Mouse (Mus musculus): ENCODE data around the gene Gm19426. TPM values are rescaled to one million over a fixed set of nuclear protein-coding genes. Genes with fewer than 3 reads are reported as not detected.

Gm19426 gene
- total RNA-seq, 2 experiments from 2014 or later: 0.54 to 0.95 TPM

- no peak for DNase-seq
Observed at GRCm38 (mm10) chr2:84721182-84721581, 22.3 kb downstream of the Gm19426 start.

GRCm38 (mm10) chr2:84720718-84721117, 22.7 kb downstream of the Gm19426 start:
- no peak for DNase-seq

- DNase-seq: no peak
Observed at GRCm38 (mm10) chr2:84717357-84717756, 26.1 kb downstream of the Gm19426 start.

GRCm38 (mm10) chr2:84716423-84717355, 26.8 kb downstream of the Gm19426 start:
- DNase-seq: no peak

GRCm38 (mm10) chr2:84715562-84716361, 27.7 kb downstream of the Gm19426 start:
- DNase-seq: peak; percentile 87

- peak; percentile 99 for DNase-seq
Observed at GRCm38 (mm10) chr2:84714811-84715561, 28.5 kb downstream of the Gm19426 start, which contains the start of gene Zdhhc5. Zdhhc5 (minus strand) TSS chr2:84715180.

- no peak for DNase-seq
Observed at GRCm38 (mm10) chr2:84714422-84714810, 29.0 kb downstream of the Gm19426 start.

GRCm38 (mm10) chr2:84711898-84712297, 31.6 kb downstream of the Gm19426 start:
- no peak for DNase-seq

- no peak for DNase-seq
Observed at GRCm38 (mm10) chr2:84707523-84707922, 35.9 kb downstream of the Gm19426 start.

- no peak for DNase-seq
Observed at GRCm38 (mm10) chr2:84705295-84705694, 38.2 kb downstream of the Gm19426 start.

GRCm38 (mm10) chr2:84704329-84704728, 39.1 kb downstream of the Gm19426 start:
- DNase-seq: no peak

- DNase-seq: no peak
Observed at GRCm38 (mm10) chr2:84703497-84703896, 40.0 kb downstream of the Gm19426 start.

GRCm38 (mm10) chr2:84695007-84695695, 48.3 kb downstream of the Gm19426 start:
- DNase-seq: no peak

Small RNA genes within 50 kb of the gene (microRNA-seq; reads per million reads assigned to microRNA genes)
- 3,613 to 5,706 reads per million in 2 experiments for gene Mir130a (ENCODE audit: borderline replicate concordance in 2 of 2)

Other genes starting within 250 kb of the Gm19426 start
- 10 to 100 TPM; 29.6 to 31.2 TPM for gene Ctnnd1, start 92.9 kb downstream of the Gm19426 start, total RNA-seq (2021)
- gene Btbd18, start 84.6 kb downstream of the Gm19426 start, total RNA-seq (2021): not detected
- 10 to 100 TPM in 1 of 2 experiments, 1 to 10 TPM in 1; 9.7 to 11.9 TPM for gene Selenoh, start 72.9 kb downstream of the Gm19426 start, total RNA-seq (2021)
- 1 to 10 TPM in 1 of 2 experiments, under 1 TPM in 1; 0.94 to 3.4 TPM for gene Gm28635, start 65.6 kb downstream of the Gm19426 start, total RNA-seq (2021)
- 1 to 10 TPM; 6.7 to 7.6 TPM for gene Med19, start 65.3 kb downstream of the Gm19426 start, total RNA-seq (2021)
- 10 to 100 TPM; 47.6 to 69.5 TPM for gene Tmx2, start 64.5 kb downstream of the Gm19426 start, total RNA-seq (2021)
- 10 to 100 TPM; 56.6 TPM for gene Zdhhc5, start 28.5 kb downstream of the Gm19426 start, total RNA-seq (2021)
- 1 to 10 TPM; 3.2 to 3.5 TPM for gene Clp1, start 16.3 kb downstream of the Gm19426 start, total RNA-seq (2021)
- gene Ypel4, start 9.6 kb downstream of the Gm19426 start, total RNA-seq (2021): under 1 TPM; 0.49 to 0.51 TPM
- gene Serping1, start 31.8 kb upstream of the Gm19426 start, total RNA-seq (2021): 10 to 100 TPM; 46.7 to 59.3 TPM
- gene Ube2l6, start 55.2 kb upstream of the Gm19426 start, total RNA-seq (2021): 1 to 10 TPM; 4.2 to 8.1 TPM
- gene Smtnl1, start 79.0 kb upstream of the Gm19426 start, total RNA-seq (2021): 100 to 1,000 TPM; 101 to 105 TPM
- gene Timm10, start 83.3 kb upstream of the Gm19426 start, total RNA-seq (2021): 10 to 100 TPM; 49.3 to 51.3 TPM
- 1 to 10 TPM; 7.7 to 8.4 TPM for gene Slc43a1, start 95.2 kb upstream of the Gm19426 start, total RNA-seq (2021)
- under 1 TPM; 0.43 to 0.54 TPM for gene Rtn4rl2, start 143.1 kb upstream of the Gm19426 start, total RNA-seq (2021)
- gene Slc43a3, start 192.9 kb upstream of the Gm19426 start, total RNA-seq (2021): 10 to 100 TPM; 22.9 to 23.4 TPM
- not detected for gene Prg2, start 236.8 kb upstream of the Gm19426 start, total RNA-seq (2021)
- not detected for gene Prg3, start 244.6 kb upstream of the Gm19426 start, total RNA-seq (2021)